Mouse (Mus musculus) lung, postnatal 25 days (tissue): ENCODE data around the gene Rxra.
A peak's percentile ranks its signal among the peaks of the same experiment; 100 is the strongest.

Experiments used
- DNase-seq: peaks from one replicate; pipeline ENCODE4 v3.0.0; 2022; ENCODE audit warnings: low spot score

Gene Rxra

DNA sequence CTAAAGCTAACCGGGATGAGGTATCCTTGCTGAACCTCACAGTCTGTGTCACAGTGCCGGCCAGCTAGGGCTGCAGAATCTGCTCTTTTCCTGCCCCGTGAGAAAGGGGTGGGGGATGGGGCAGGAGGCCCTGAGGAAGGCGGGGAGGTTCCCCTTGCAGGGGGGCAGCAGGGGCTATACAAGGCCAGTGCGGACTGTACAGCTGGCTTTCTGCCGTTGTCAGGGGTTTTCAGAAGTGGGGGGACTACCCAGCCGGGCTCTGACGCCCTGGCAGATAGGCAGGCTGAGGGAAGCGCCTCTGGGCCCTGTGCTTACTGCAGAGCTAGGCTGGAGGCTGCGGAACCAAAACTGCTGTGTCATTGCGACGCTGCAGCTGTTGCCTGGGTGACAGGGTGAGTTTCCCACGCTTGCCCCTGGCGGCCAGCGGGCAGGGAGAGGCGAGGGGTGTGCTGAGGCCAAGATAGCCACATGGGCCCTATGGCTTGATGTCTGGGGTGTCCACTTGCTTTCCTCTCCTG is 63.9 kb downstream of the Rxra start:
- peak; percentile 88 for DNase-seq

DNA sequence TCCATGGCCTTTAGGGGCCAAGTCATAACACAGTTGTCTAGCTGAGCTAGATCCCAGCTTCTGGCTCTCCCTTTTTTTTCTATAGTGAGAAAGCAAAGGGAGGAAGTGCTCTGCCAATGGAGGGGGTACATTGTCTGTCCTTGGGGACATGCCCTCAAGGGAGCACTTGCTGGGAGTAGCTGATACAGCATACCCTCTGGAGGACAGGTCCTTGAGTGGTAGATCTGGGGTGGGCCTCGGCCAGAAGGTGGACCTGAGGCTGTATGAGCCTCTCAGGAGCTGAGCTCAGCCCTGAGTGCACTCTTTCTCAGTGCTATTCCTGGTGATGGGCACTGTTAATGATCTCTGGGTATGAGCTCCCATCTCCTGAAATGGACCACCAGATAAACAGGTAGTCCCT is 66.9 kb downstream of the Rxra start:
- DNase-seq: no peak

DNA sequence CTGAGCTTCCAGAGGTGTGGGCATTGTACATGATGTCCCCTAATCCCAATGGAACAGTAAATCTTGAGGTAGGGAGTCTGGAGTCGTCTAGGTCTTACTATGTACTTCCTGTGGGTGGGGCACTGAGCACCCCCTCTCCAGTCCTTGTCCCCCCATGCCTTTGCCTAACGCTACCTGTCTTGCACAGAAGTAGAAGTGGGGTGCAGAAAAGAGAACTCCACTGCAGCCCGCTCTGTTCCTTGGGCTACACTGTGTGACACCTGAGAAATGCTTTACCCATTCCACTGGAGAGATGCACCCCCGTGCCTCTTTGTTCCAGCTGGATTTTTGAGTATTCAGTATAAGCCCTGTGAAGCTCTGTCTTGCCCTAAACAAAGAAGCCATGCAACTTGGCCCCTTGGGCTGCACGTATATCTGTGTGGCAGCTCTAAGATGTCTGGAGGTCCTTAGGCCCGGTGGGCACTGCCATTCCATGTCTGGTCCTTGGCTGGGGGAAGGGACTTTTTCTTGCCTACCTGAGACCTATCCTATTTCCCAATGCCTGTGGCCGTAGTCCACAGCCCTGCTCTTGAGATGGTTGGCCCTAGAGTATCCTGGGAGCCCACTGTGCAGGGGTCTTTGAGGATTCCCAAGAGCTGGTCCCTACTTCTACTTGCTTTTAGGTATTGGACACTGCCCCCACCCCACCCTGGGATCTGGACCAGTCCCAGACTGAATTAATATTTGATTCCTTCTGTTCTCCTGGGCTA is 67.8 kb downstream of the Rxra start:
- DNase-seq: no peak

DNA sequence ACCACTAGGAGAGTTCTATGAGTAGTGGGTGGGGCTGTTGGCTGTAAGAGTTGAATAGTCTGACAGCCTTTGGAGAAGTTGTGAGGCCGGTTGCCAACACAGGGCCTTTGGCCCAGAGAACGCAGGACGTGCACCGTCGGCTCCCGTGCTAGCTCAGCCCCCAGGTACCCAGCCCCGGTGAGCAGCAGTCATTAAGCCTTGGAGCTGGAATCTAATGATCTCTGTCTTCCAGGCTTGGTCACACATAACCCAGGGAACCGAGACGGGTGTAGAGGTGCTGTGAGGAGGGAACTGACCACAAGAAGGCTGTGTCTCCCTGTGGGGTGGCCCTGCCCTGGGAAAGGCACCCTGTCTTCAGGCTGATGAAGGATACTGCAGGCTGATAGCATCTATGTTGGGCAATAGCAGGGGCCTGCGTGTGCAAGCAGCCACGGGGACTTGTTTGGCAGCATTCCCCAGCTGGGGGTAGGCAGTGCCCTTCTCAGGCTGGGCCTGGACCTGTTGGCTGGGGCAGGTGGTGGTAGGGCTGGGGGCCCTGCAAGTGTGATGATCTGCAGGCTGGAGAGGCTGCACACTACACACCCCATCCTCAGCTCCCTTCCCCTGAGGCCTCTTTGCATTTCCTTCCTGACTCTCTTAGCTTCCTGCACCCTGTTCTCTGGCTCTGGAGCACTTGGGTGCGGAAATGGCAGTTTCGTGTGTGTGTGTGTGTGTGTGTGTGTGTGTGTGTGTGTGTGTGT is 68.5 kb downstream of the Rxra start:
- DNase-seq: peak; percentile 68

DNA sequence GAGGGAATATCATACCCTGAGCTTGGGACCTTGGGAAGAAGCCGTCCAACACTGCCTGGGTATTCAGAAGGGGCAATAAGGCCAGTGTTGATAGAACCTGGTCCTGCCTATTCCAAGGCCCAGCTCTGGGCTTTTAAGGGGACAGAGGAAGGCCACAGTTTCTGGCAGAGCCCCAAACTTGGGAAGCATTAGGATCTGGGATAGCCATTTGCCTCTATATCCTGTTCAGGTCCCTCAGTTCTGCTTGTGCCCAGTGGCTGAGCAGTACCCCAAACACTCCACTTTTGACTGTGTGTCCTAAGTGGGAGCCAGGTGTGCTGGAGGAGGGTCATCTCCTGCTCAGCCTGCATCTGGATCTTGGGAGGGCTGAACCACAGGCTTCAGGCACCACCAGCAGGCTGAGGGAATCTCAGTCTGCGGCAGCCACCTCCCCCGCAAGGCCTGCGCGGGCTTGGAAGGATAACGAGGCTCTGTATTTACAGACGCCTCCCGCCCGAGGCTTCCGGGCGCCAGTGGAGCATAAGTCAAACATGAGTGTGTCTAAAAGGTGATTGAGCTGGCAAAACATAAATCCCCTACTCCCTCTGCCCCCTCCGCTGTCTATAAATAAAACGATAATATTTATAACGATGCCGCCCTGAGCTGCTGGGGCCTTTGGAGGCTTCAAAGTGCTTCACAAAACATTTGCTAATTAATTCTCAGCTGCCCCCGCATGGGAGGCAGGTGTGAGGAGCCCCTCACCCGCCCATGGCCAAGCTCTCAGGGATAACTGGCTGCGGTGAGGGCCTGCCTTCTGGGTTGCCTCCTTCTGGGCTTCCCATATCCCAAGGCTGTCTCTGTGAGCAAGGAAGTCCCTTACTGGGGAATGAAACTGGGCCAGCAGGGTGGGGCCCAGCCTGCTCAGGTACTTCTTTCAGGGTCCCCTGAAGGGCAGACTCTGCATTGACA is 69.7 kb downstream of the Rxra start:
- DNase-seq: peak; percentile 54

DNA sequence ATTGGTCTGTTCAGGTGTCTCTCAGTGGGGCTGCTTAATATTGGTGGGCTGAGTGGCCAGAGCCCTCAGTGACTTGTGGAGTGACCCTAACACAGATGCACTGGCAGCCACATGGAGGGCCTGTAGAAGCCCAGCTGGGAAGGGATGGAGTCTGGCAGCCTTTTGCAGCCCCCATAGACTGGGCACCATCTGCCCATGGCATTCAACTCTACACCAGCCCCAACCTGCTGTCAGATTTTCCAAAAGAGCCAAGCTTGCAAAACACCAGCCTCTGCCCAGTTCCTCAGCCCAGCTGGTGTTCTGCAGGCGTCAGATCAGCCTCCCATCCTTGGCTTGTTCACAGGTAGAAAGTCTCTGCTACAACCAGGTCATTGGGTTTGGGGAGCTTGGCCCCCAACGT is 70.6 kb downstream of the Rxra start:
- DNase-seq: no peak

DNA sequence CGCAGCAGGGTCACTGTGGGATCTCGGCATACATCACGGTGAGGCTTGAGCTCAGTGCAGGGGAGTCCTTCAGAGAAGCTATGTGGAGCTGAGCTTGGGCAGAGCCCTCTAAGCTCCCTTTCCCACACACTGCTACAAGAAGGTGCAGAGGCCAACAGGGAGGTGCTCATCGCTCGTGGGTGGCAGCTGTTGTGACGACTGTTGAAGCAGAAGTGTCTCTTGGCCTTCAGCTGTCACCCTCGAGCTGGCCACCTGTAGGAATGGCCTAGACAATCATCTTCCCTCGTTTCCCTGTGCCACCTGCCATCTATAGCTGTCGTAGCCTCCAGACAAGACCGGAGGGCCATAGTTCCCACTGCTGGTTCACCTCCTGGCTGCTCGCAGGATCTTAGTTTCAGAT is 72.7 kb downstream of the Rxra start:
- DNase-seq: no peak

DNA sequence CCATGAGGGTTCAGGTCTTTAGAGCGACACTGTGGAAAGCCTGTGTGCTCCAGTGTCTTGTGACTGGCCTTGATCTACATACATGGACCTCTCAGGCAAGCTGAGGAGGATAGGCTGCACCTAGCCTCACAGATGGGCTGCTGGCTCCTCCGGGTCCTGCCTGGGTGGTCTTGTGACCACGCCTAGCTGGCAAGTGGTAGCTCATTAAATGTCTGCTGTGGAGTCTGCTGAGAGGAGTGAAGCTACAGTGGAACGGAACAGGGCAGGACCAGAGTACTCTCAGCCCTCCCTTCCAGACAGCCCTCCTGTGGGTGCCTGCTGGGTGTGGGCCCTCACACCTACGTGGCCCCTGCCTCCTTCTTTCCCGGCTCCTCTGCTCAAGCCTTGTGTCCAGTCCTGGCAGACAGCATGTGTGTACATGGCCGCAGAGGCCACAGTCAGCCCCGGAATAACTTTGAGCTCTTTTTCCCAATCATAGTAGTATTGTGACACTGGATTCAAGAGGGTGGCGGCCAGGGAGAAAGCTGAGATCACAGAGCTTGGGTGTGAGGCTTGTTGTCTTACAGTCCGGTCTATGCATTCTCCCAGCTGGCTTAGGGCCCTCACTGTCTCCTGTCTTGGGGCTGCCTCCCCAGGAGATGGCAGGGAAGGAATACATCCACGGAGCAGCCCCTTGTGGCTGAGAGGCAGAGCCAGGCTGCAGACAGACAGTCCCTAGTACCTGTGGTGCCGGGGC is 74.3 kb downstream of the Rxra start:
- DNase-seq: no peak

DNA sequence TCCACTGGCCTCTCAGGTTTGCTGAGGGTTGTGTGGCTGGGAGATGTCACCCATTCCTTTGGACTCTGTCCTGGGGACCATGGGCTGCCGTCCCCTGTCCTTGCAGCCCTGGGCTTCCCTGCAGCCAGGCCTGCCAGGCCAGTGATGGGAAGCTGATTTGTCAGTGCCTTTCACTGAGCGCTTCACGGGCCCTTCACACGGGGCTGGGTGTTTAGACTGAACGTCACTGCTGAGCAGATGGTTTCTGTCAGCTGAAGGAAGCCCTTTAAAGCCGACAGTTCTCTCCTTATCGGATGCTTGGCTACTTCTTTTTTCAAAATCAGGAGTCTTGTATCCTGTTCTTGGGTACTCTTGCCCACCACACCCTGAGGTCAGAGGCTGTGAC is 74.9 kb downstream of the Rxra start:
- DNase-seq: no peak

DNA sequence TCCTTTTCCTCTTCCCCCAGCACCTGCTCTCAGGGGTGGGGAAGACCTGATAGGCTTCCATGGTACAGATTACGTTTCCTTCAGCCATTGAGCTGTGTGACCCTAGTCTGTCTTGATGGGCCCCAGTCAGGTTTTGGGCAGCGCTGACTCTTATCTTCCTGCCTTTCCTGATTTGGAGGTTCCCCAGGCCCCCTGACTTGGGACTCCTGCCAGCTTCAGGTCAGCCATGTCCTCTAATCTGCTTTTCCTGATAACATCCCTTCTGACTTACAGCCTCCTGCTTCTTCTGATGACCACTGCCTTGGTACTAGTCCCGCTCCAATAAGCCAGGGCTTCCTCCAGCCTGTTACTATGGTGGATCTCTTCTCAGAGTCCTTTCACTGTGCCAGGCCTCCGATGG is 75.6 kb downstream of the Rxra start:
- no peak for DNase-seq

DNA sequence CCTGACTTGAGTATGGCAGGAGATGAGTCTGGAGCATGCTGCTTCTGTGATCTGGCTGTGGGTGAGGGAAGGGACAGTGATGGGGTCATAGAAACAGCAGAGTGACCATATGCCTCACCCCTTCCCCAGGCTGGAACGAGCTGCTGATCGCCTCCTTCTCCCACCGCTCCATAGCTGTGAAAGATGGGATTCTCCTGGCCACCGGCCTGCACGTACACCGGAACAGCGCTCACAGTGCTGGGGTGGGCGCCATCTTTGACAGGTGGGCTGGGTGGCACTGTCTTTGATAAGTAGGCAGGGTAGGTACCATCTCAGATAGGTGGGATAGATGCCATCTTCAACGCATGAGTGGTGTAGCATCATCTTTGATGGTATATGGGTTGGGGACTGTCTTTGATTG is 77.9 kb downstream of the Rxra start:
- no peak for DNase-seq

DNA sequence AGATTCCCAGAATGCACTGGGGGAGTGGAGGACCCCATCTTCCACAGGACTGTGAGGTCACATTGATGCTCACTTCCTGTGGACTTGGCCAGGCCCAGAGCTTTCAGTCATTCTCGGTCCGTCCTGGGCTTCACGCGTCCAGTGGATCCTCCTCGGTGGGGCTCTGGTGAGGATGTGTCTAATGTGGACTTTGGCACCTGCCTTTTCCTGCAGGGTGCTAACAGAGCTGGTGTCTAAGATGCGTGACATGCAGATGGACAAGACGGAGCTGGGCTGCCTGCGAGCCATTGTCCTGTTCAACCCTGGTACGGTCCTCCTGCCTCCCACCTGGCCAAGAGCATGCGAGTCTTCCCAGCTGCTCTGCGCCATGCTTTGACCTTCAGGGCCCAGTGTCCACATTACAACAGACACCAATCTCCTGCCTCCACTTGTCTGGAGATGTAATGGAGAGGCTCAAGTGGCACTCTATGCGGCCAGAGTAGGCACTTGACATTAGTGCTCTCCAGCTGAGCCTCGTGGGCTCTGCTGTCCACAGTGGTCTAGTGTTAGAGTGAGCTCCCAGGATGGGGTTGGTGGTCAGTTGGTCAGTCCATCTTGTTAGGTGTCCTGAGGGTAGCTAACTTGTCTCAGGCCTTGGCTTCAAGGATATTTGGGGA is 79.9 kb downstream of the Rxra start:
- peak; percentile 64 for DNase-seq

DNA sequence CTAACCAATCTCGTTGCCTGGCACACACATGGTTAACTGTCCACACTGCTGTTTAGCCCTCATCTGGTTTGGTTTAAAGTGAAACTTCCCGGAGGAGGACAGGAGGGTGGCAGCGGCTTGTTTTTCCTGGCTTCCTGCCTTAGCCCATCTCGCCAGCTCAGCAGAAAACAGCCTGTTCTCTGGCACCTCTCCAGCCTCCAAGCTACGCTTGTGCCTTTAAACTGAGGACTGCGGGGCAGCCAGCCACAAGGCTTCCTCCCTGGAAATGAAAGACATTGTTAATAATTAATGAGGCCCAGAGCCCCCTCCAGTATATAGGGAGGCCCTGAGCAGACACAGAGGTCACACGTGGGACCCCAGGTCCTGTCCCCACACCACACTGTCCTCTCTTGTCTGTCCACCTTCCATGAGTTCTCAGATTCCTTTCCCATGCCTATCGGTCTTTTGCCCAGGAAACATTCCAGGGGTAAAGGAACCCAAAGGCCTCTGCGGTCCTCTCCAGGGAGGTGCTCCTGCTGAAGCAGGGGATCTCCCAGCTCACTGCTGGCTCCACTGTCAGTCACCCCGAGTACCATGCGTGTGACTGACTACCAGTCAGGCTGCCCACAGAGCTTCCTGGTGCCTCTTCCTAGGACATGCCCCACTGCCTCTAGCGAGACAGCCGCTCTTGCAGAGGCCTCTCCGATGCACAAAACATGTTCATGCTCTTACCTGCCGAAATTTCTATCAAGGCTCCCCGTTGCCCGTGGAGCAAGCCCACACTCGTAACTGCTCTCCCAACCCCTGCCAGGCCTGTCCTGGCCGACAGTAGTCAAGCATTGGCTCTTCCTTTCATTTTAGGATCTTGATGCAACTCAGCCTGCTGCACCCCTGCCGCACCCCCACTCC is 82.4 kb downstream of the Rxra start:
- DNase-seq: peak; percentile 94

DNA sequence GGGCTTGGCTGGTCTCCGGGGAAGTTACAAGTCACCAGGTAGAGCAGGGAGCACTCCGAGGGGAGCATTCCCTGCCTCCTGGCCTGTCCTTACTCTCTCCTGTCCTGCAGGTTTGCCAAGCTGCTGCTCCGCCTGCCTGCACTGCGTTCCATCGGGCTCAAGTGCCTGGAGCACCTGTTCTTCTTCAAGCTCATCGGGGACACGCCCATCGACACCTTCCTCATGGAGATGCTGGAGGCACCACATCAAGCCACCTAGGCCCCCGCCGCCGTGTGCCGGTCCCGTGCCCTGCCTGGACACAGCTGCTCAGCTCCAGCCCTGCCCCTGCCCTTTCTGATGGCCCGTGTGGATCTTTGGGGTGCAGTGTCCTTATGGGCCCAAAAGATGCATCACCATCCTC is 83.2 kb downstream of the Rxra start:
- DNase-seq: no peak

DNA sequence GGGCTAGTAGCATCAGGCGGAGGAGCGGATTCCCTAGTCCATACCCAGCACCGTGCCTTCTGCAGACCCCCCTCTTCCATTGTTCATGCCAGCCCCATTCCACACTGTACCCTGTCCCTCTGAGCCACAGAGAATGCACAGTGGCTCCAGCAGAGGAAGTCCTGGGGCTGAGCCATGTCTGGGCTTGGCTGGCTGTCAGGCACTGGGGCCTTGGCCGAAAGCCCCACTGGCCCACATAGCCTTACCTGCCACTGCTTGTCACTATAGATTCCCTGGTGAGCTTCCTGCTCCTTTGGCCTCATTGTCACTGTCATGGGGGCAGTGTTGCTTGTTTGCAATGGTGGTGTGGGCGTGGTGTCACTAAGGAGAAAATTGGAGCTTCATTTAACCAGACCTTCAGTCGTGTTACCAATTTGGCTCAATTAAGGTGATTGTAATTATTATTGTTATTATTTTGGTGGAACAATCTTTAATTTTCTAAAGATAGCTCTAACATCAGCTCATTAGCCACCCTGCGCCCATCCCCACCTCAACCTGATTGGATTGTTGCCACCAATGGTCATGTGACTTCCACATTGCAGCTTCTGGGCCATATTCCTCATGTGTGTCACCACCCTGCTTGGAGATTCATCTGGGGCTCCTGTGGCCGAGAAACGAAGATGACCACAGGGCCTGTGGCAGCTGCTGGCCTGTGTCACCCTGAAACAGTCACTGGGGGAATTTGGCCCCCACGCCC is 85.2 kb downstream of the Rxra start:
- no peak for DNase-seq

DNA sequence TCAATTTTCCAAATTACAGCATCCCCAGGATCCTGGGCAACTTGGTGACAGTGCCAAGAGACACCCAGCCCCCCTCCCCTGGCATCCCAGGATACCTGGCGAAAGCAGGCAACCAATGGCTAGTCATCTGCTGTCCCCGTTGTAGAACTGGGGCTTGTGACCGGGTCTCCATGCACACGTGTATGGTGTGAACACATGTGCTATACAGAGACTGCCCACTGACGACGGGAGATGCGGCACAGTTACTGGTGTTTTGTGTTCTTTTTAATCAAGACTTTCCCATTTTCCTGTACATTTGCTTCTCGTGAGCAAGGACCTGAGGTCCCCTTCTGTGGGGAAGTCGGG is 85.7 kb downstream of the Rxra start:
- no peak for DNase-seq

DNA sequence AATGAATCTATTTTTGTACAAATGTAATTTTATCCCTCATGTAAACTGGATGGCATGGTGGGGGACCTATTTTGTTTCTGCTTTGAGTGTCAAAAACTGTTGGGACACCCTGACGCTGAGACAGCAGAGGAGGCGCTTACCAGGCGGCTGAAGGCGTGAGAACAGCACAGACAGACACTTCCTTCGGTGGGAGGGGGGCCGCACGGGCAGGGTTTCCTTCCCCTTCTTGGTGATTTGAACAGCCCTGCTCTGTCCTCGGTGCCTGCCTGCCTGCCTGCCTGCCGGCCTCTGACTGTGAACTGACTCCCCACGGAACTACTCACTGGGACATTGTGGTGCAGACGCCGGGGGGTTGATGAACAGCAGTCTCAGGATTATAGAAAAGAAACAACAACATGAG is 86.3 kb downstream of the Rxra start:
- DNase-seq: peak; percentile 40

DNA sequence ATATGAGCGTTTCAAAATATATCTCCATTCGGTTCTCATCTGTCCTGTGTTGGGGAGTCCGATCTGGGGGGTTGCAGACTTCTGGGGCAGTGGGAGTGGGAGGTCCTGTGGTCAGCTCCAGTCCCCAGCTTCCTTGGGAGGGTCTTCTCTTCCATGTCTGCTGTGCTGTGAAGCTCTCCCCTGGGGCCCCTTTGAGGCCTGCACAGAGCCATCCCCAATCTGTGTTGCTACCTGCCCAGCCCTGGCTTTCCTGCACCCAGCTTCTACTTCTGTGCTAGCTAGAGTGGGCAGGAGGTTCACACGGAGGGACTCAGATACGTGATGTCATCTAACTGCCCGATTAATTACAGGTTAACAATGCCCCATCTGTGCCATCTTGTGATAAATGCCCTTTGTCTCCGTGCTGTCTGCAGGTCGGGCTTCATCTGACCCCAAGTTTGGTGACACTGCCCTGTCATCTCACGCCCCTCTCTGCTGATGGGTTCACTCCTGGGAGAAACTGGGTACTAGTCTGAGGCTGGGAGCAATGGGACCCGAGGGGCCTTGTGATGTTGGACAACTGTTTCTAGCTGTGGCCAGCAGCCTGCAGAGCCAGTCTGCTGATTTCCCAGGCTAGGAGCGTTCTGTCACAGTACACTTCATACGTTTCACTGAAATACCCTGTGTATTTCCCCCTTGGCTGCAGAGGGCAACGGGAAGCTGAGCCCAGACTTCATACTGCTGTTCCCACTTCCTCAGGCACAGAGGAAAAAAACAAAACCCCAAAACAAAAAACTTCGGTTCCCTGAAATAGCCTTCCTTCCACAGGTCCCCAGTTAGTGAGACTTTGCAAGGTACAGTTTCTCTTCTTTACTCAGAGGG is 86.9 kb downstream of the Rxra start:
- no peak for DNase-seq
